Mouse (Mus musculus): ENCODE results near the gene Cd3e.
A peak's percentile ranks its signal among the peaks of the same experiment; 100 is the strongest.
"Not testable (repeated sequence)": the region's sequence is repeated elsewhere in the genome, so short reads cannot be mapped to it uniquely, and the experiment has no call there.

The Cd3e gene

GRCm38 (mm10) chr9:45009180-45010078, at the start of gene Cd3e:
Gene Cd3e (minus strand): TSS chr9:45009627.
- no peak for DNase-seq

- no peak for DNase-seq
These were observed 49.0 kb upstream of the Cd3e start for GRCm38 (mm10) chr9:45058304-45058940.

- DNase-seq = peak; percentile 96 to 97
These were observed 45.8 kb upstream of the Cd3e start, which contains the start of gene Mpzl3 for GRCm38 (mm10) chr9:45055082-45055713. Gene Mpzl3 (plus strand): TSS chr9:45055186.

GRCm38 (mm10) chr9:45050301-45050700, 40.9 kb upstream of the Cd3e start:
- DNase-seq = no peak

- DNase-seq = no peak
These were observed 40.3 kb upstream of the Cd3e start for GRCm38 (mm10) chr9:45049731-45050130.

GRCm38 (mm10) chr9:45048511-45048910, 39.1 kb upstream of the Cd3e start:
- peak; percentile 21 to 56 for DNase-seq

- no peak for DNase-seq
These were observed 37.5 kb upstream of the Cd3e start for GRCm38 (mm10) chr9:45046973-45047372.

- DNase-seq = no peak
These were observed 33.5 kb upstream of the Cd3e start for GRCm38 (mm10) chr9:45042947-45043346.

- no peak for DNase-seq
These were observed 32.8 kb upstream of the Cd3e start for GRCm38 (mm10) chr9:45042056-45042720.

- no peak for DNase-seq
These were observed 31.9 kb upstream of the Cd3e start for GRCm38 (mm10) chr9:45041131-45041838.

- DNase-seq = no peak
These were observed 30.8 kb upstream of the Cd3e start for GRCm38 (mm10) chr9:45040066-45040845.

- no peak for DNase-seq
These were observed 30.1 kb upstream of the Cd3e start, which contains the start of gene Mpzl2 for GRCm38 (mm10) chr9:45039499-45039898. Gene Mpzl2 (plus strand): TSS chr9:45039799.

GRCm38 (mm10) chr9:45037803-45038202, 28.4 kb upstream of the Cd3e start:
- DNase-seq = not testable (repeated sequence)

- no peak for DNase-seq
These were observed 25.1 kb upstream of the Cd3e start for GRCm38 (mm10) chr9:45034526-45034925.

- DNase-seq = no peak
These were observed 22.8 kb upstream of the Cd3e start for GRCm38 (mm10) chr9:45032261-45032660.

GRCm38 (mm10) chr9:45030341-45030740, 20.9 kb upstream of the Cd3e start:
- DNase-seq = no peak

GRCm38 (mm10) chr9:45027376-45027775, 17.9 kb upstream of the Cd3e start:
- no peak for DNase-seq

- DNase-seq = no peak
These were observed 14.8 kb upstream of the Cd3e start for GRCm38 (mm10) chr9:45024187-45024586.

- no peak for DNase-seq
These were observed 14.2 kb upstream of the Cd3e start for GRCm38 (mm10) chr9:45023638-45024037.

GRCm38 (mm10) chr9:45022800-45023199, 13.4 kb upstream of the Cd3e start:
- DNase-seq = peak; percentile 77 to 84

GRCm38 (mm10) chr9:45018031-45018430, 8.6 kb upstream of the Cd3e start:
- DNase-seq = no peak
